Mouse (Mus musculus): Measurements from ENCODE around the gene Agap2.
"Not testable (repeated sequence)": the region's sequence is repeated elsewhere in the genome, so short reads cannot be mapped to it uniquely, and the experiment has no call there.

The Agap2 gene

GRCm38 (mm10) chr10:127059968-127060916, 14.8 kb upstream of the Agap2 start, which contains the start of gene March9:
March9 (minus strand) TSS chr10:127060184.
- DNase-seq, result peak; percentile 93

GRCm38 (mm10) chr10:127061085-127061484, 14.0 kb upstream of the Agap2 start:
- DNase-seq, result peak; percentile 61

- peak; percentile 67 for DNase-seq
These were observed 13.6 kb upstream of the Agap2 start for GRCm38 (mm10) chr10:127061513-127061912.

- DNase-seq, result peak; percentile 71
These were observed 13.0 kb upstream of the Agap2 start for GRCm38 (mm10) chr10:127062101-127062500.

- DNase-seq, result no peak
These were observed 12.6 kb upstream of the Agap2 start for GRCm38 (mm10) chr10:127062503-127062902.

- DNase-seq, result peak; percentile 98
These were observed 11.7 kb upstream of the Agap2 start, which contains the start of gene Cdk4 for GRCm38 (mm10) chr10:127063239-127063872. Cdk4 (plus strand) TSS chr10:127063534.

- peak; percentile 62 for DNase-seq
These were observed 10.9 kb upstream of the Agap2 start for GRCm38 (mm10) chr10:127063913-127064870.

- peak; percentile 48 for DNase-seq
These were observed 9.1 kb upstream of the Agap2 start for GRCm38 (mm10) chr10:127065981-127066380.

- no peak for DNase-seq
These were observed 8.5 kb upstream of the Agap2 start for GRCm38 (mm10) chr10:127066519-127067018.

GRCm38 (mm10) chr10:127068360-127069038, 6.6 kb upstream of the Agap2 start:
- peak; percentile 25 for DNase-seq

GRCm38 (mm10) chr10:127069281-127070189, 5.5 kb upstream of the Agap2 start:
- peak; percentile 30 for DNase-seq

GRCm38 (mm10) chr10:127070190-127071121, 4.6 kb upstream of the Agap2 start, which contains the start of gene Tspan31:
Tspan31 (minus strand) TSS chr10:127070264.
- peak; percentile 97 for DNase-seq

- DNase-seq, result no peak
These were observed 3.9 kb upstream of the Agap2 start for GRCm38 (mm10) chr10:127071203-127071602.

GRCm38 (mm10) chr10:127072270-127072669, 2.8 kb upstream of the Agap2 start:
- not testable (repeated sequence) for DNase-seq

GRCm38 (mm10) chr10:127072969-127073368, 2.1 kb upstream of the Agap2 start:
- DNase-seq, result not testable (repeated sequence)

GRCm38 (mm10) chr10:127073981-127074380, 1.1 kb upstream of the Agap2 start:
- no peak for DNase-seq

GRCm38 (mm10) chr10:127075651-127076050, 567 bp downstream of the Agap2 start:
- DNase-seq, result no peak

GRCm38 (mm10) chr10:127076082-127076481, 998 bp downstream of the Agap2 start:
- DNase-seq, result no peak

GRCm38 (mm10) chr10:127077515-127077914, 2.4 kb downstream of the Agap2 start:
- no peak for DNase-seq

Measured in cerebellum, adult 9-10 months (tissue).